Mouse (Mus musculus): ENCODE measurements around the gene Gprc5d.
A peak's percentile ranks its signal among the peaks of the same experiment; 100 is the strongest.

DNA sequence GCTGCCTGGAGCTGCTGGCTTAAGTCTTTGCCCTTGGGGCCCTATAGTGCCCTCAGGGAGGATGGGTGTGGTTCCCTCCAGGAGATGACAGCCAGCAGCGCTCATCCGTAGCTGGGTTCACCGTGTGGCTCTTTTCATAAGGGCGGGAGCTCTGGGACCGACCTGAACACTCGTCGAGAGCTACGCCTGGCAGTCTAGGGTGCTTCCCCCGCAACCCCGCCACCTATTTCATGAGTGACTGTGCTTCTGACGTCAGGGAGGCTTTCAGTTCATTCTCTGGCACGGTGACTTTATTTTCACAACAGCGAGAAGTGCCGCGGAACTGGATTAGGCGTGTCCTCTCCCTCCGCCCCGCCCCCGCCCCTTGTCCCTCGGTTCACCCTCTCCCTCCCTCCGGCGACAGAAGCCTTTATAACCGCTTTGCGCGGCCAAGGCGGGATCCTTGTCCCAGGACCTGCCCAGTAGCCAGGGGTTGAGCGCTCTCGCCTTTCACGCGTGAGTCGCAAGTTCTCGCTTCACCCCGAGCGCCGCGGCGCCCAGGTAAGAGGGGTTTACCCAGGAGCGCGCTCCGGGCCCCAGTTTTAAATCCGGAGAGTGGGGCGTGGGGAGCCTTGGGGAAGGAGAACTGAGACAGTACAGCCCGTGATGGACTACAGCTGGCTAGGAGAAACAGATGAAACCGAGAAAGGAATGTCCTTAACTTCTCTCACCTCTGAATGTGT lies 52.7 kb downstream of the Gprc5d start, which contains the start of gene Gprc5a:
- no peak for TF ChIP-seq CTCF (IDR thresholded peaks at IDR 0.05; ENCODE audit: low read depth, low read length)
- TF ChIP-seq POLR2A (IDR thresholded peaks at IDR 0.05; ENCODE audit: insufficient read depth, low read length), result no peak
- TF ChIP-seq EP300 (IDR thresholded peaks at IDR 0.05; ENCODE audit: insufficient read depth, low read depth, low read length), result peak; percentile 63
